ENCODE assay signal across 8 mouse cellular contexts in genomic region chr3:90220531-90220951, GRCm38 (mm10). TPM values are rescaled to one million over a fixed set of nuclear protein-coding genes. Genes with fewer than 3 reads are reported as not detected.
DNase-seq lines count a peak whose midpoint lies in the region; ATAC-seq and TF ChIP-seq lines count a peak whose summit lies in the region.

No protein-coding gene starts in this region.

- no peaks in the 10 kb centered on the region for H3K79me2 ChIP-seq in macrophage (ENCODE audit: inconsistent target)

- H3K4me2 ChIP-seq in hindbrain, embryonic 11.5 days (replicated peaks; ENCODE audit: low read depth, low read length) = peak overlapping the region; percentile 76

- H3K4me1 ChIP-seq in hindbrain, embryonic 11.5 days (replicated peaks; ENCODE audit: control insufficient read depth, insufficient read depth, low read length) = no peaks in the 10 kb centered on the region

- no peaks in the 10 kb centered on the region for H3K27me3 ChIP-seq in hindbrain, embryonic 11.5 days (ENCODE audit: control insufficient read depth, insufficient read depth, low read length)

- peak overlapping the region; percentile 36 for H3K4me3 ChIP-seq in hindbrain, embryonic 11.5 days (ENCODE audit: low read depth, low read length)
- H3K4me3 ChIP-seq in left cerebral cortex, adult 2 months = peak overlapping the region; percentile 43
- peak overlapping the region; percentile 34 for H3K4me3 ChIP-seq in macrophage (ENCODE audit: inconsistent target)

- H3K36me3 ChIP-seq in hindbrain, embryonic 11.5 days (ENCODE audit: control insufficient read depth, insufficient read depth, low read length) = no peaks in the 10 kb centered on the region
- no peaks in the 10 kb centered on the region for H3K36me3 ChIP-seq in macrophage (ENCODE audit: inconsistent target)

- peak; percentile 72 for ATAC-seq in hindbrain, embryonic 11.5 days (ENCODE audit: low FRiP score)
- no peak for ATAC-seq in megakaryocyte-erythroid progenitor cell, adult 5-6 weeks (replicated peaks; ENCODE audit: low FRiP score, low TSS enrichment, poor library complexity, severe bottlenecking)

- H3K9ac ChIP-seq in hindbrain, embryonic 11.5 days (ENCODE audit: low read depth, low read length) = peak overlapping the region; percentile 68

- peak overlapping the region; percentile 61; the same call in 1 of the 2 replicates for H3K27ac ChIP-seq in hindbrain, embryonic 11.5 days (ENCODE audit: low read depth, low read length)
- peak overlapping the region; percentile 60; the same call in 1 of the 2 replicates for H3K27ac ChIP-seq in left cerebral cortex, adult 2 months
- H3K27ac ChIP-seq in macrophage = peak overlapping the region; percentile 53

- TF ChIP-seq CTCF in left cerebral cortex, adult 2 months (IDR thresholded peaks at IDR 0.05) = no peak

- no peaks in the 10 kb centered on the region for H3K9me3 ChIP-seq in hindbrain, embryonic 11.5 days (ENCODE audit: control insufficient read depth, low read length)

- intact Hi-C loops in left cerebral cortex, adult 2 months (cut with DNase I) = loop anchor here (2.0 kb wide), 1 partner anchor 152 kb away; no protein-coding TSS in a partner anchor

- WGBS in hindbrain, embryonic 11.5 days = 0% methylated on average over 20 of the region's 20 CpGs
- WGBS in macrophage (ENCODE audit: missing documents) = 3% methylated on average over 16 of the region's 20 CpGs

- peak; percentile 78 to 81 for DNase-seq in adrenal gland, adult 18-20 months (ENCODE audit: low spot score in 2 of 2)
- DNase-seq in cerebellum, postnatal 36 days = peak; percentile 32 to 41
- peak; percentile 25 to 46 for DNase-seq in frontal cortex, postnatal 10 days (ENCODE audit: low spot score in 2 of 2)
- peak; percentile 67 for DNase-seq in hindbrain, embryonic 11.5 days (ENCODE audit: low spot score)
- DNase-seq in left cerebral cortex, adult 2 months (ENCODE audit: extremely low spot score in 1 of 2, low spot score in 2 of 2) = peak; percentile 48 to 53
- peak; percentile 40 for DNase-seq in right cerebral cortex, postnatal 25 days

RNA-seq across cellular contexts. Expression of gene Rab13, which starts 7.0 kb away (rescaled TPM):
- total RNA-seq in adrenal gland, adult 18-20 months (2021) = 10 to 100 TPM; 21.1 to 30.8 TPM
- polyA plus RNA-seq in hindbrain, embryonic 11.5 days (2014; fragmentation: Nextera tagmentation; extraction: Ambion mirVana) = 14.6 and 15.5 TPM in 2 replicates
- 1 to 10 TPM; 7.9 to 8.9 TPM for total RNA-seq in left cerebral cortex, adult 2 months (2021)
- 10 to 100 TPM in 2 of 26 experiments, 1 to 10 TPM in 24; 1.8 to 11.9 (median 5.5) TPM for total RNA-seq in macrophage (2018; cell fraction: chromatin; rRNA removed)
- 10 to 100 TPM in 25 of 26 experiments, 1 to 10 TPM in 1; 9.8 to 20.8 (median 14.1) TPM for total RNA-seq in macrophage (2018; cell fraction: cytosol; rRNA removed)
- 10 to 100 TPM in 1 of 26 experiments, 1 to 10 TPM in 25; 1.1 to 10.1 (median 6.6) TPM for total RNA-seq in macrophage (2018; cell fraction: nucleus; rRNA removed)
- polyA plus RNA-seq in macrophage (2018) = 11.7 to 20.8 TPM (median 17.5 TPM) in 3 replicates
- 4.0 TPM in 1 of 2 replicates, not detected in the other for total RNA-seq in megakaryocyte-erythroid progenitor cell, adult 5-6 weeks (2014; fragmentation: Nextera tagmentation)
- 0.38 and 0.72 TPM in 2 replicates for total RNA-seq in megakaryocyte-erythroid progenitor cell, adult 5-6 weeks (2017)

RNA-seq across cellular contexts. Expression of gene Rps27, which starts 7.1 kb away (rescaled TPM):
- 1,000 to 10,000 TPM; 2,116 to 2,128 TPM for total RNA-seq in adrenal gland, adult 18-20 months (2021)
- polyA plus RNA-seq in hindbrain, embryonic 11.5 days (2014; fragmentation: Nextera tagmentation; extraction: Ambion mirVana) = 1,119 and 1,121 TPM in 2 replicates
- total RNA-seq in left cerebral cortex, adult 2 months (2021) = 100 to 1,000 TPM; 799 to 888 TPM
- 100 to 1,000 TPM in 9 of 26 experiments, 10 to 100 TPM in 17; 47.1 to 456 (median 83.3) TPM for total RNA-seq in macrophage (2018; cell fraction: chromatin; rRNA removed)
- total RNA-seq in macrophage (2018; cell fraction: cytosol; rRNA removed) = 1,000 to 10,000 TPM in 25 of 26 experiments, 100 to 1,000 TPM in 1; 995 to 3,027 (median 1,636) TPM
- total RNA-seq in macrophage (2018; cell fraction: nucleus; rRNA removed) = 100 to 1,000 TPM; 149 to 438 (median 229) TPM
- 1,141 to 3,573 TPM (median 2,291 TPM) in 3 replicates for polyA plus RNA-seq in macrophage (2018)
- total RNA-seq in megakaryocyte-erythroid progenitor cell, adult 5-6 weeks (2014; fragmentation: Nextera tagmentation) = 6,200 and 6,584 TPM in 2 replicates
- total RNA-seq in megakaryocyte-erythroid progenitor cell, adult 5-6 weeks (2017) = 4,833 and 5,025 TPM in 2 replicates

RNA-seq across cellular contexts. Expression of gene Jtb, which starts 10.9 kb away (rescaled TPM):
- 10 to 100 TPM; 66.2 to 72.2 TPM for total RNA-seq in adrenal gland, adult 18-20 months (2021)
- 101 and 104 TPM in 2 replicates for polyA plus RNA-seq in hindbrain, embryonic 11.5 days (2014; fragmentation: Nextera tagmentation; extraction: Ambion mirVana)
- 10 to 100 TPM; 43.8 to 49.5 TPM for total RNA-seq in left cerebral cortex, adult 2 months (2021)
- total RNA-seq in macrophage (2018; cell fraction: chromatin; rRNA removed) = 100 to 1,000 TPM in 15 of 26 experiments, 10 to 100 TPM in 11; 56.6 to 143 (median 104) TPM
- total RNA-seq in macrophage (2018; cell fraction: cytosol; rRNA removed) = 10 to 100 TPM; 45.3 to 85.3 (median 62.0) TPM
- total RNA-seq in macrophage (2018; cell fraction: nucleus; rRNA removed) = 100 to 1,000 TPM in 16 of 26 experiments, 10 to 100 TPM in 10; 63.7 to 150 (median 104) TPM
- polyA plus RNA-seq in macrophage (2018) = 41.1 to 83.2 TPM (median 71.3 TPM) in 3 replicates
- total RNA-seq in megakaryocyte-erythroid progenitor cell, adult 5-6 weeks (2014; fragmentation: Nextera tagmentation) = 72.0 and 95.1 TPM in 2 replicates
- total RNA-seq in megakaryocyte-erythroid progenitor cell, adult 5-6 weeks (2017) = 38.3 and 48.5 TPM in 2 replicates

RNA-seq across cellular contexts. Expression of gene Creb3l4, which starts 22.8 kb away (rescaled TPM):
- under 1 TPM; 0.36 to 0.38 TPM for total RNA-seq in adrenal gland, adult 18-20 months (2021)
- 4.5 and 4.9 TPM in 2 replicates for polyA plus RNA-seq in hindbrain, embryonic 11.5 days (2014; fragmentation: Nextera tagmentation; extraction: Ambion mirVana)
- total RNA-seq in left cerebral cortex, adult 2 months (2021) = under 1 TPM; 0.42 to 0.50 TPM
- 1 to 10 TPM; 1.1 to 8.5 (median 2.2) TPM for total RNA-seq in macrophage (2018; cell fraction: chromatin; rRNA removed)
- total RNA-seq in macrophage (2018; cell fraction: cytosol; rRNA removed) = 1 to 10 TPM in 22 of 26 experiments, under 1 TPM in 4; 0.65 to 1.7 (median 1.3) TPM
- 1 to 10 TPM in 24 of 26 experiments, under 1 TPM in 2; 0.83 to 6.9 (median 2.1) TPM for total RNA-seq in macrophage (2018; cell fraction: nucleus; rRNA removed)
- polyA plus RNA-seq in macrophage (2018) = 0.79 to 1.2 TPM (median 1.2 TPM) in 3 replicates
- total RNA-seq in megakaryocyte-erythroid progenitor cell, adult 5-6 weeks (2014; fragmentation: Nextera tagmentation) = not detected in 2 replicates
- not detected in 2 replicates for total RNA-seq in megakaryocyte-erythroid progenitor cell, adult 5-6 weeks (2017)

RNA-seq across cellular contexts. Expression of gene Slc39a1, which starts 27.4 kb away (rescaled TPM):
- 100 to 1,000 TPM; 115 to 116 TPM for total RNA-seq in adrenal gland, adult 18-20 months (2021)
- polyA plus RNA-seq in hindbrain, embryonic 11.5 days (2014; fragmentation: Nextera tagmentation; extraction: Ambion mirVana) = 49.1 and 55.3 TPM in 2 replicates
- 10 to 100 TPM; 38.8 to 43.0 TPM for total RNA-seq in left cerebral cortex, adult 2 months (2021)
- 10 to 100 TPM; 21.3 to 81.5 (median 49.6) TPM for total RNA-seq in macrophage (2018; cell fraction: chromatin; rRNA removed)
- 100 to 1,000 TPM; 151 to 283 (median 205) TPM for total RNA-seq in macrophage (2018; cell fraction: cytosol; rRNA removed)
- 100 to 1,000 TPM; 138 to 261 (median 185) TPM for total RNA-seq in macrophage (2018; cell fraction: nucleus; rRNA removed)
- 169 to 236 TPM (median 174 TPM) in 3 replicates for polyA plus RNA-seq in macrophage (2018)
- total RNA-seq in megakaryocyte-erythroid progenitor cell, adult 5-6 weeks (2014; fragmentation: Nextera tagmentation) = 21.9 and 23.2 TPM in 2 replicates
- total RNA-seq in megakaryocyte-erythroid progenitor cell, adult 5-6 weeks (2017) = 27.2 and 36.8 TPM in 2 replicates
